Mouse (Mus musculus) heart, adult 2 months (tissue): ENCODE results near the gene Fn3krp.

ENCODE experiments used
- CTCF ChIP-seq: fragments of 200-600 bp; IDR thresholded peaks from 2 replicates; pipeline ENCODE4 v1.8.1; 2022; ENCODE audit warnings: antibody characterized with exemption, mild to moderate bottlenecking, moderate library complexity
- EP300 ChIP-seq: fragments of 200-500 bp; IDR thresholded peaks from 2 replicates; pipeline ENCODE4 v1.6.1; 2011; ENCODE audit warnings: low read depth, low read length, control low read depth; ENCODE audit not compliant: insufficient read depth
- POLR2A ChIP-seq: fragments of 200-500 bp; IDR thresholded peaks from 2 replicates; pipeline ENCODE4 v1.6.1; 2011; ENCODE audit warnings: mild to moderate bottlenecking, low read depth, low read length, control low read depth; ENCODE audit not compliant: insufficient read depth

DNA sequence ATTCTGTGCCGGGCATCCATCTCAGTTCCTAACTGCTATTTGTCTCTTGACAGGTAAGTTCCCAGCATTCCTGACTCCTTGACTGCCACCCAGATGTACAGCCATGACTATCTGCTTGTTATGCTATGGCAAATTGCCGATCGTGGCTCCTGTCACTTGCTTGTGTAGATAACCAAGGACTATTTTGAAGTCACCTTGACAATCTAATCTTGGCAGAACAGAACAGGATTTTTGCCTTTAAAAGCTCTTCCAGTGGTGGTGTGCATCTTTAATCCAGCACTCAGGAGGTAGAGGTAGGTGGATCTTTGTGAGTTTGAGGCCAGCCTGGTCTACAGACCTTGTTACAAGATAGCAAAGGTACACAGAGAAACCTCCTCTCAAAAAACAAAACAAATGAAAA lies 28.8 kb upstream of the Fn3krp start:
- no peak for TF ChIP-seq POLR2A
- TF ChIP-seq CTCF: no peak
- TF ChIP-seq EP300: no peak
